9 mouse cellular contexts compared by ENCODE assay signal in genomic region chr2:24520576-24521272, GRCm38 (mm10). TPM values are rescaled to one million over a fixed set of nuclear protein-coding genes. Genes with fewer than 3 reads are reported as not detected.
DNase-seq lines count a peak whose midpoint lies in the region; ATAC-seq and TF ChIP-seq lines count a peak whose summit lies in the region.
"Had no signal": no experiment of that assay in that cellular context is flagged by ENCODE, and none has a peak within 500 bp of the region (broad histone marks: within the 10 kb centered on the region; RNA-seq: fewer than 3 reads in every experiment).

No protein-coding gene starts in this region.

- H3K27me3 ChIP-seq in lung, embryonic 14.5 days (ENCODE audit: insufficient read depth, low read length), result no peaks in the 10 kb centered on the region
- no peaks in the 10 kb centered on the region for H3K27me3 ChIP-seq in hindbrain, embryonic 13.5 days
- peaks cover 49% of the 10 kb centered on the region for H3K27me3 ChIP-seq in limb, embryonic 10.5 days (ENCODE audit: low read depth, poor library complexity, severe bottlenecking)
- no peaks in the 10 kb centered on the region for H3K27me3 ChIP-seq in stomach, embryonic 14.5 days (ENCODE audit: control insufficient read depth, insufficient read depth, low read length)

- no peak overlapping the region for H3K27ac ChIP-seq in lung, embryonic 14.5 days (ENCODE audit: low read depth)
- peak overlapping the region; percentile 90 for H3K27ac ChIP-seq in hindbrain, embryonic 13.5 days
- H3K27ac ChIP-seq in limb, embryonic 10.5 days, result peak overlapping the region; percentile 80
- H3K27ac ChIP-seq in stomach, embryonic 14.5 days (ENCODE audit: low read length), result peak overlapping the region; percentile 85; the same call in 1 of the 2 replicates

- no peak overlapping the region; the same call in 1 of the 2 replicates for H3K9ac ChIP-seq in lung, embryonic 14.5 days
- H3K9ac ChIP-seq in hindbrain, embryonic 13.5 days, result 0 out of 2 replicates have a peak overlapping the region, but pooled peaks have one; percentile 68
- peak overlapping the region; percentile 26; the same call in 1 of the 2 replicates for H3K9ac ChIP-seq in stomach, embryonic 14.5 days (replicated peaks; ENCODE audit: low read depth, low read length)

- WGBS in lung, embryonic 14.5 days, result 20% methylated on average over 9 of the region's 9 CpGs
- 33% methylated on average over 6 of the region's 9 CpGs for WGBS in hindbrain, embryonic 13.5 days
- WGBS in limb, embryonic 10.5 days, result 38% methylated on average over 9 of the region's 9 CpGs
- WGBS in stomach, embryonic 14.5 days, result 27% methylated on average over 9 of the region's 9 CpGs

- H3K4me2 ChIP-seq in lung, embryonic 14.5 days, result peak overlapping the region; percentile 79
- peak overlapping the region; percentile 64 for H3K4me2 ChIP-seq in hindbrain, embryonic 13.5 days
- H3K4me2 ChIP-seq in stomach, embryonic 14.5 days (replicated peaks; ENCODE audit: low read depth, low read length), result peak overlapping the region; percentile 55

- H3K4me3 ChIP-seq in lung, embryonic 14.5 days (ENCODE audit: low read depth, low read length), result peak overlapping the region; percentile 43
- H3K4me3 ChIP-seq in hindbrain, embryonic 13.5 days, result peak overlapping the region; percentile 42
- peak overlapping the region; percentile 54 for H3K4me3 ChIP-seq in limb, embryonic 10.5 days
- peak overlapping the region; percentile 30 for H3K4me3 ChIP-seq in stomach, embryonic 14.5 days (ENCODE audit: low read depth, low read length)

- no peak for TF ChIP-seq CTCF in lung, embryonic 14.5 days (IDR thresholded peaks at IDR 0.05; ENCODE audit: low read depth)

- DNase-seq in lung, embryonic 14.5 days, result peak; percentile 9
- DNase-seq in lung, postnatal 14 days, result no peak
- peak; percentile 31 for DNase-seq in limb, embryonic 10.5 days (ENCODE audit: low spot score)
- DNase-seq in layer of hippocampus, adult 11-12 months (ENCODE audit: low spot score), result no peak
- DNase-seq in urinary bladder, postnatal 10 days (ENCODE audit: low spot score), result no peak
- DNase-seq: cerebellum, adult 8-10 months had no signal

- no peaks in the 10 kb centered on the region for H3K36me3 ChIP-seq in lung, embryonic 14.5 days (ENCODE audit: insufficient read depth)
- no peaks in the 10 kb centered on the region for H3K36me3 ChIP-seq in hindbrain, embryonic 13.5 days
- H3K36me3 ChIP-seq in limb, embryonic 10.5 days, result no peaks in the 10 kb centered on the region
- no peaks in the 10 kb centered on the region for H3K36me3 ChIP-seq in stomach, embryonic 14.5 days (ENCODE audit: control insufficient read depth, insufficient read depth, low read length)

- no peaks in the 10 kb centered on the region for H3K9me3 ChIP-seq in lung, embryonic 14.5 days (ENCODE audit: low read depth, low read length)
- no peaks in the 10 kb centered on the region for H3K9me3 ChIP-seq in hindbrain, embryonic 13.5 days
- H3K9me3 ChIP-seq in limb, embryonic 10.5 days (replicated peaks), result no peaks in the 10 kb centered on the region
- H3K9me3 ChIP-seq in stomach, embryonic 14.5 days (ENCODE audit: control insufficient read depth, low read depth, low read length), result no peaks in the 10 kb centered on the region

- no peaks in the 10 kb centered on the region for H3K4me1 ChIP-seq in lung, embryonic 14.5 days (ENCODE audit: insufficient read depth)
- H3K4me1 ChIP-seq in hindbrain, embryonic 13.5 days (replicated peaks), result peaks cover 37% of the 10 kb centered on the region
- H3K4me1 ChIP-seq in limb, embryonic 10.5 days, result peaks cover 19% of the 10 kb centered on the region
- H3K4me1 ChIP-seq in stomach, embryonic 14.5 days (ENCODE audit: control insufficient read depth, insufficient read depth, low read length), result peaks cover 13% of the 10 kb centered on the region

- ATAC-seq in lung, embryonic 14.5 days (ENCODE audit: insufficient read depth), result 0 out of 2 replicates have a peak, but pooled peaks have one; percentile 46
- no peak for ATAC-seq in hindbrain, embryonic 13.5 days (ENCODE audit: low FRiP score)
- no peak for ATAC-seq in stomach, embryonic 14.5 days (ENCODE audit: insufficient number of reproducible peaks, insufficient read depth, low FRiP score, low read depth)
- no peak for ATAC-seq in frontal cortex, adult (ENCODE audit: low TSS enrichment)

RNA-seq across cellular contexts. Expression of gene Pax8, which starts 45.3 kb away (rescaled TPM):
- polyA plus RNA-seq in lung, embryonic 14.5 days (2014; fragmentation: Nextera tagmentation; extraction: Ambion mirVana), result not detected in 2 replicates
- polyA plus RNA-seq in hindbrain, embryonic 13.5 days (2015; fragmentation: Nextera tagmentation; extraction: Ambion mirVana), result 32.9 and 41.1 TPM in 2 replicates
- 0.39 and 0.72 TPM in 2 replicates for polyA plus RNA-seq in limb, embryonic 10.5 days (2016; fragmentation: Nextera tagmentation; extraction: Ambion mirVana)
- 0.09 and 0.67 TPM in 2 replicates for polyA plus RNA-seq in stomach, embryonic 14.5 days (2014; fragmentation: Nextera tagmentation; extraction: Ambion mirVana)

Comparison
In these comparisons a context has a peak if more than half of its experiments do, and no peak if none do; other contexts are left out.
1. DNase-seq: peak in lung, embryonic 14.5 days (single experiment) and limb, embryonic 10.5 days (single experiment); none in lung, postnatal 14 days (single experiment), layer of hippocampus, adult 11-12 months (single experiment) and urinary bladder, postnatal 10 days (single experiment).
2. RNA of gene Pax8, which starts 45.3 kb away (polyA plus RNA-seq): 32.9 to 41.1 TPM in hindbrain, embryonic 13.5 days; 0.39 to 0.72 TPM in limb, embryonic 10.5 days, 0.09 to 0.67 TPM in stomach, embryonic 14.5 days and not detected in lung, embryonic 14.5 days; every median in the first group is over 10 times any median in the second.
3. Peak in every context shown above with its lines, with median percentiles within 50 percentile points of each other: H3K4me2 ChIP-seq and H3K4me3 ChIP-seq.